Mouse (Mus musculus): ENCODE data around the gene Arvcf.

DNA sequence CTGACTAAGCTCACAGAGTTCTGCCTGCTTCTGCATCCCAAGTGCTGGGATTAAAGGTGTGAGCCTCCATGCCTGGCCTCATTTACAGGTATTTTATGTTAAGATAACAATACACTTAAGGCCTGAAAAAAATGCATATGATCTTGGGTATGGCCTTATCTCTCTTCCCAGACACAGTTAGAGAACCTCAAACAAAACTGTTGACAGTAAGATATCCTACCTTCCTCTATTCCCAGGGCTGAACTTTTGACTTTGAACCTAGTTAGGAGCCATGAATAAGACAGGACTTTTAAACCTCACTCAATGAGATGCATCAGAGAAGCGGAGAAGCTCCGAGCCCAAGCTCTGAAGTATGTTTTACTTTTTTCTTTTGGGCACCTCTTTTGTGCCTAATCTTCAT lies 5.9 kb upstream of the Arvcf start:
- TF ChIP-seq CTCF (IDR thresholded peaks at IDR 0.05; ENCODE audit: low read depth) (no peak), EP300 (optimal IDR thresholded peaks at IDR 0.05) (no peak)
